Mouse (Mus musculus) lung, postnatal 0 days (tissue): ENCODE measurements around the gene Lpar6.

Experiments used
- CTCF ChIP-seq: IDR thresholded peaks from 2 replicates; pipeline ENCODE4 v1.5.1; 2016; ENCODE audit warnings: antibody characterized with exemption, mild to moderate bottlenecking
- EP300 ChIP-seq: IDR thresholded peaks from 2 replicates; pipeline ENCODE4 v1.6.1; 2016; ENCODE audit warnings: antibody characterized with exemption, mild to moderate bottlenecking, control low read depth

DNA sequence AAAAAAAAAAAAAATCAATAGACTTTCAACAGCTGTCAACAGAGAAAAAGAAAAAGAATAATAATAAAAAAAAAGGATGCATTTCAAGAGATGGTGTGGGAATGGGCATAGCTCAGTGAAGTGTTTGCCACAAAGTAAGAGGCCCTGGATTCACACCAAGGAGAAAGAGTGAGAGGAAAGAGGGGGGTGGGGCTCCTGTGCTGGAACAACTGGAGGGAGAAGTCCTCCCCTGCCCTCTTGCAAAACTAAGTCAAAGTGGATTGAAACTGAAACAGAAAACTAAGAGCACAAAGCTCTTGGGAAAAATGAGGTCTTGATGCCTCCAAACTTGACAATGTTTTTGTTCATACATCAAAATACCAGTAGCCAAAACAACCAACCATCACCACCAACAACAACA is 28.4 kb upstream of the Lpar6 start:
- TF ChIP-seq CTCF (no peak), EP300 (no peak)
